Mouse (Mus musculus): ENCODE data around the gene Coasy.

GRCm38 (mm10) chr11:101037795-101038194 lies 44.6 kb upstream of the Coasy start:
- TF ChIP-seq POLR2A (IDR thresholded peaks at IDR 0.05; ENCODE audit: extremely low read depth, insufficient read depth, low read length) (no peak), CTCF (IDR thresholded peaks at IDR 0.05; ENCODE audit: low read depth, low read length) (no peak)
